Mouse (Mus musculus): ENCODE measurements around the gene Sh3kbp1. TPM values are rescaled to one million over a fixed set of nuclear protein-coding genes. Genes with fewer than 3 reads are reported as not detected.

The Sh3kbp1 gene
- total RNA-seq, 4 experiments from 2014 or later = 18.2 to 36.7 (median 28.8) TPM

GRCm38 (mm10) chrX:159911613-159912012, 284.5 kb downstream of the Sh3kbp1 start:
- DNase-seq (ENCODE audit: low spot score in 2 of 2) = no peak

DNA sequence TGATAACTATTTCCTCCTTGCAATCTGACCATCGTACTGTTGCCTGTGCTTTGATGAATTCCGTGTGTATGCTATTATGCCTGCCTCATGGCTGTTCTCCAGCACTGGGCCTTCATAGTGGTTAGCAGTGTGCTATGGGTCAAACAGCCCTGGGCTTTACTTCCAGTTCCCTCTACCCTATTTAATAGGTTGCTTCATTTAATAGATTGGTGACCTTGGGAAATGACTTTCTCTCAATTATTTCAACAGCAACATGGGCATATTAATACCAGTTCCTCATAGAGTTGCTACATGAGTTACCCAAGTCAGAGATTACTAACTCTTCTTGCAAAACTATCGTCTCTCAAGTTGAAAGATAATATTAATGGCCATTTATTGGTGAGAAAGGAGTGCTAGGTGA, 285.0 kb downstream of the Sh3kbp1 start:
- DNase-seq (ENCODE audit: low spot score in 2 of 2) = no peak

GRCm38 (mm10) chrX:159913489-159913888, 286.4 kb downstream of the Sh3kbp1 start:
- no peak for DNase-seq (ENCODE audit: low spot score in 2 of 2)

GRCm38 (mm10) chrX:159915125-159915524, 288.1 kb downstream of the Sh3kbp1 start:
- DNase-seq (ENCODE audit: low spot score in 2 of 2) = no peak

DNA sequence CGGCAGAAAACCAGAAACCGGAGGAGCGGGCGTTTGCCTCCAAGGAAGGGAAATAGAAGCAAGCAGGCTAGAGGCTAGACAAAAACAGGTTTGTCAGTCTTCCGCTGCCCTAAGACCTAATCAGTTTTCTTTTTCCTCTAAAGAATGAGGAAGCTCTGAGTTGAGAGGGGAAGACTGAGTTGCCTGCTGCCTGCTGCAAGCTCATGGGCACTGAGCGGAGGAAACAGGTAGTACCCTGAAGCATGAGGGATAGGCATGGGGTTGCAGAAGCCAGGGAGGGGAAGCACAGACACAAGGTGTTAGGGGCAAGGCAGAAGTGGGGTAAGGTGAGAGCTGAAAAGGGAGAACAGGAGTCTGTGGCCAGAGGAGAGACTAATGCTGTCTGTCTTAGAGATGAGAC, 297.7 kb downstream of the Sh3kbp1 start:
- no peak for DNase-seq (ENCODE audit: low spot score in 2 of 2)

- no peak for DNase-seq (ENCODE audit: low spot score in 2 of 2)
These were observed 301.1 kb downstream of the Sh3kbp1 start for GRCm38 (mm10) chrX:159928165-159928564.

- DNase-seq (ENCODE audit: low spot score in 2 of 2) = no peak
These were observed 301.8 kb downstream of the Sh3kbp1 start for GRCm38 (mm10) chrX:159928834-159929233.

DNA sequence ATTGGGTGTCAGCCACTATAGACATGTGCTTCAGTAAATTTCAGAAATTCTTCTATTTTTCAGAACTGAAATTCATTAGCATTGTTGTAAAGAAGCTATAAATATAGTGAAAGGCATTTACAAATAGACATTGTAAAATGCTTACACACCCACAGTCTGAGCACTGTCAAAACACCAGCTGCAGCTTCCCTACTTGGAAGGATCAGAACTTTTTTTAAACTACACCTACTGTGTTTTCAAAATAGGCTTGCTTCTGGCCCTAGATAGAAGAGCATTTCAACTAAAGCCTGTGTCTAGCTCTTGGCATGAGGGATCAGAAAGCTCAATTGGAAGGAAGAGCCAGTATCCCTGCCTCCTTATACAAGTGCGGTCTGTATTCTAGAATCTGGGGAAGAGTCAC, 305.0 kb downstream of the Sh3kbp1 start:
- no peak for DNase-seq (ENCODE audit: low spot score in 2 of 2)

DNA sequence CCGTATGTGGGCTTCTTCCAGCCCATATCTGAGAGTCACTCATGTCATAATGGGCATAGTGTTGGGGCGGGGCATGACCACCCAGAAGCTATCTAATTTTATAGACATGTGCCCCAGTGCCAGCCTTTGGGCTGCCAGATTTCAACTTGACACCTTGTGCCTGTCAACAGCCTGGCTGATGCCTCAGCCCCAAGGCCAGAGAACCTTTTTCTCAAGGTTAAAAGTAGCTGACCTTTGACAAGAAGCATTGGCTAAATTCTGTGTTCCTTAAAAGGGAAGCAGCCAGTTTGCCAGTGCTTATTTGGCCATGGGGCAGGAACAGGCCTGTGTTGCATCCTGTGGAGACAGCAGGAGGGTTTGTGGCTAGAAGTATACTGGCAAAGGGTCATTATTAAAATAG, 315.5 kb downstream of the Sh3kbp1 start:
- DNase-seq (ENCODE audit: low spot score in 2 of 2) = peak; percentile 18 to 66

DNA sequence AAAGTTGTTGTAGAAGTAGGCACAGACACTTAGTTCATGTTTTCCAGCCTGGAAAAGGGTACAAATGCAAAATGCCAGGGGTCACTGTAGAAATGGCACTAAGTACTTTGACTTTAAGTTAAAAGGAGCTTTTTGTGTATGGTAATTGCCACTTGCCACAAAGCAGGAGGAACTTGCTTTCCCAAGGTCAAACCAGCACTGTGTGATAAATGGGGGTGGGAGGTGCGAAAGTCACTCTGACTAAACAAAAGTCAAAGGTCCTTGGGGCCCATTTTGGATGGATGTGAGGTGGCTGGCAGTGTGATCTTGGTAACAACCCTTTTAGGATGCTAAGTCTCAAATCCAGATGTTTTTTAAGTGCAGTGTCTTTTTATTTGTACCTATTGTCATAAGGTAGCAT, 316.5 kb downstream of the Sh3kbp1 start:
- DNase-seq (ENCODE audit: low spot score in 2 of 2) = no peak

DNA sequence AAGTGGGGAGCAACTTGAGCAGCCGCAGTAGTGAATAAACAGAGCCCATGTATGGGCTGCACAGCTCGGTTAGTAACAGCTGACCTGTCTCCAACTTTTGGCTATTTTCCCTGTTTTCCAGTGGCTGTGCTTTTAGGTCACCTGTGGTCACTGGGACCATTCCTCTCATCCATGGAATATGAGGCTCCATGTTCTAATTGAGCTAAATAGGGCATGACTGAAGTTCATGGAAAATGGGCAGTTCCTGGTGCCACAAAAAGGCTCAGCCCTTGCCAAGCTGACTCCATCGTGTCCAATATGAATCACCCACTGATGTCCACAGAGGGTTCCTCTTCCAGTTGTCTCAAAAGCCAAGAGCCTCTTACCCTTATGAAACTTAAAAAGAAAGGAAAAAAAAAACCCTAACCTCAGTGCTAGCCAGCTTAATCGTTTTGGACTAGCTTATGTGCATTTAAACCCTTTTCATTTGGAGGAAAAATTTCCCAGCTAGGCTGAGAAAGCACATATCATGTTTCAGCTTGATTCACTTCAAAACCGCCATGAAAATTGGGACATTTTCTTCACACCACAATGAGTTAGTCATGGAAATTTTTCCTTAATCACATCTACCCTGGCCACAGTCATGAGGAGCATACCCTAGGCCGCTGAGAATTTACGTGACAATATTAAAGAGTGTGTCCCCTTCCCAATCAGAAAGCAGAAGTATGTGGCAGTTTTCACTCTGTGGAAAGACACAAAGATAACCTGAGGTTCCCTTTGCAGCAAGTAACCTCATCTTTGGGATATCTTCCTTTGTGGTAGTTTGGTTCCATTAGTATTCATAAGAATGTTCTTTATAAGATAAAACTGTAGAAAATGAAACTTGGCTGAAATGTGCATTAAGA, 326.7 kb downstream of the Sh3kbp1 start:
- DNase-seq (ENCODE audit: low spot score in 2 of 2) = no peak

DNA sequence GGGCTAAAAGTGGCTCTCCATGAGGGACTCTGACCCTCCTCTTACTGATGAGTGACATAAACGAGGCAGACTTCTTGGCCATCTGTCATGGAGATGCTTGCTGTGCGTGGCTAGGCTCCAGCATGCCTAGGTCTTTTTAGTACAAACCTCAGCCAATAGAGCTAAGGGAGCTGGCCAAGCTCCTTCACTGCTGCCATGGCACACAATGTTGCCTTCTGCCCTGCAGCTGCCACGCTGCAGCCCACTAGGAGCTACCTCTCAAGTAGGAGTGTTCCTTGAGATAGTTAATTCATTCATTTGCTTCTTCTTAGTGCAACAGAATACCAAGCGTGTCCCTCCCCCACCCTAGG, 327.3 kb downstream of the Sh3kbp1 start:
- DNase-seq (ENCODE audit: low spot score in 2 of 2) = no peak

DNA sequence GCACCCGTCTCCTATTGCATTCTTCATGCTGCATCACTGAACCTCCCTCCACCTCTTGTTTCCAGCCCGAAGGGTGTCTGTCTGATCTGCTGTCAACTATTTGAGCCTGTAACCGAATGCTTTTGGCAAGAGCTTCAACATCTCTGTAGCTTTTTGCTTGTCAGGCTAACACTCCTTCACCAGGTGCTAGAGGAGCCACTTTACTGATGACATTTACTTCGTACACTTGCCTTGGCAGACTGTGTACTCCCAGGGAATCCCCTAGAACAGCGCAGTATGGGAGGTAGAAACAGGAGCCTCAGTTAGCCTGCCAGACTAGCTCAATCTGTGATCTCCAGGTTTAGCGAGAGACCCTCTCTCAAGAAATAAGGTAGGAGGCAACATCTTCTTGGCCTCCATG, 328.4 kb downstream of the Sh3kbp1 start:
- DNase-seq (ENCODE audit: low spot score in 2 of 2) = no peak

DNA sequence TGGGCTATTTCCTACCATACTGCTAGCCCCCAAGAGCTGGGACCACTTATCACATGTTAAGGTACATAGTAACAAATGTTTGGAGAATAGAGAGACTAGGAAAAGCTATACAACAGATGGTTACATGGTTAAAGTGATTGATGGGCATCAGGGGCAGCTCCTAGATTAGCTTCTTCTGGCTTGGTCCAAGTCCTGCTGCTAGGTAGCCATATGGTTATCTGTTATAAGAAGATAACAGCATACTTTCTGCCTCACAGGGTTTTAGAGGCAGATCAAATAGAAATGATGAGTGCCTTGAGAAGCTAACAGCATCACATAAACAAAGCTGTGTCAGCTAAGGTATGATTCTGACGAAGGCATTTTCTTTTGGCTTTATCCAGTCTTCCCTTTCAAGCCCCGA, 334.3 kb downstream of the Sh3kbp1 start:
- no peak for DNase-seq (ENCODE audit: low spot score in 2 of 2)

DNA sequence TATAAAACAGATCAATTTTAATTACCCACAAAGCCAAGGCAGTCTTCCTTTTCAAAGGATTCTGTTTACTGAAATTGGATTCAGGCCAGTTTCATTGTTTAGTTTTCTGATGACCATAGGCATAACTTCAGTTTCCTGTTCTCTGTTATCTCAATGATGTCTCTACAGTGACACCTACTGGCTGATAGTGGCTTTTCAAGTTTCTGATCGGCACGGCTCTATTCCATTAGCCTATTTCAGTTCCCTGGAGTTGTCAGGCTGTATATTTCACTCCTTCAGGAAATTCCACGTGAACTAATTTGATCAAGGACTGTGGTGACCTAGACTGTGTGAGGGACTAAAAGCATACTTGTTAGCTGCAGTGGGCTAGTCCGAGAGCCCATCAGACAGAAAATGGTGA, 336.2 kb downstream of the Sh3kbp1 start:
- peak; percentile 12 to 13 for DNase-seq (ENCODE audit: low spot score in 2 of 2)

DNA sequence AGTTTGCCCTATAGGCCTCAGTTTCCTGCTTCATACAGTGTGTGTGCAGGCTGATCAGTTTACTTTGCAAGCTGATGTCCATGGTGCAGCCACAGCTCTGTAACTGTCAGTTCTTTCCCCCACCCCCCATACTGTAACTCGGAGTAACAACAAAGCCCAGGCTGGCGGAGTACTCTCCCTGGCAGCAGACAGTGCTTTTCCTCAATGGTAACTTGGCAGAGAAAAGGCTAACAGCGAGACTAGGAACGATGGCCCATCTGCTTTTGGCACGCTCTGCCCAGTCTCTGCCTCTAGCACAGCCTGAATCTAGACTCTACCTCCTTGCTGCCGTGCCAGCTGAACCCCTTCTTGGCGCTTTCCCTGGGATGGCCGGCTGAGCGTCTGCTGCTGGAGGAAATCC, 336.9 kb downstream of the Sh3kbp1 start:
- no peak for DNase-seq (ENCODE audit: low spot score in 2 of 2)

DNA sequence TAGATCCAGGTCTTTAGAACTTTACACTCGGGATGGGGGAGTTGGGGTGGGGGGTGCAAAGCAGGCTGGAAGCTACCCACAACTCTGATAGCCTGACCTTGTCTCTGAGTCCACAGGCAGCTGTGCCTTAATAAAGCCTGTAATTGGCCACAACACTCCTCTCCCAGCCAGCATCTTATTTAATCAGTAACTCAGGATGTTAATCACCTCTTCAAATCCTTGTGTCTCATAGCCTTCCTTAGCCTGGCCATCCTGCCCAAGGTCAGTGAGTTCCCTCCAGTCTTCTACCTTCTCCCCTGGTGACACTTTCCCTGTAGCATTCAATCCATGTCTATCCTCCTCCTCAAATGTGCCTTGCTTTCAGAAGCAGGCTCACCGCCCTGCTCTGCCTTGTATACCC, 342.0 kb downstream of the Sh3kbp1 start:
- no peak for DNase-seq (ENCODE audit: low spot score in 2 of 2)

DNA sequence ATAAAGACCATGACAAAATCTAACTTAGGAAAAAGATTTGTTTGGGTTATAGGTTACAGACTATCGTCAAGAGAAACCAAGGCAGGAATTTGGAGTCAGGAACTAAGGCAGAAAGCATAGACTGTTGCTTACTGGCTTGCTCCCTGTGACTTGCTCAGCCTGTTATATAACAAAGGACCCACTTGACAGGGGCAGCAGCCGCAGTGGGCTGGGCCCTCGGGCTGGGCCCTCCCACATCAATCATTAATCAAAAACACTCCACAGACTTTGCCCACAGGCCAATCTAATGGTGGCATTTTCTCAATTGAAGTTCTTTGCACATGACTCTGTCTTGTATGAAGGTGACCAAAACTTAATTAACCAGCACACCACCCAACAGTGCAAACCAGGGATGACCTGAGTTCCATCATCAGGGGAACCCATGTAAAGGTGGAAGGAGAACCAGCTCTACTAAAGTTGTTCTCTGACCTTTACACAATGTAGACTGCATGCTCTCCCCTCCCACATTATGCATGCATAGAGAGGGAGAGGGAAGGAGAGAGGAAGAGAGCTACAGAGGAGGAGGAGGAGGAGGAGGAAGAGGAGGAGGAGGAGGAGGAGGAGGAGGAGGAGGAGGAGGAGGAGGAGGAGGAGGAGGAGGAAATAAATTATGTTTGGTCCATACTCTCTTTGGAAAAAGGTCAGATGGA, 344.2 kb downstream of the Sh3kbp1 start:
- no peak for DNase-seq (ENCODE audit: low spot score in 2 of 2)

GRCm38 (mm10) chrX:159973730-159974129, 346.7 kb downstream of the Sh3kbp1 start:
- no peak for DNase-seq (ENCODE audit: low spot score in 2 of 2)

- DNase-seq (ENCODE audit: low spot score in 2 of 2) = no peak
These were observed 349.2 kb downstream of the Sh3kbp1 start for GRCm38 (mm10) chrX:159976243-159976642.

DNA sequence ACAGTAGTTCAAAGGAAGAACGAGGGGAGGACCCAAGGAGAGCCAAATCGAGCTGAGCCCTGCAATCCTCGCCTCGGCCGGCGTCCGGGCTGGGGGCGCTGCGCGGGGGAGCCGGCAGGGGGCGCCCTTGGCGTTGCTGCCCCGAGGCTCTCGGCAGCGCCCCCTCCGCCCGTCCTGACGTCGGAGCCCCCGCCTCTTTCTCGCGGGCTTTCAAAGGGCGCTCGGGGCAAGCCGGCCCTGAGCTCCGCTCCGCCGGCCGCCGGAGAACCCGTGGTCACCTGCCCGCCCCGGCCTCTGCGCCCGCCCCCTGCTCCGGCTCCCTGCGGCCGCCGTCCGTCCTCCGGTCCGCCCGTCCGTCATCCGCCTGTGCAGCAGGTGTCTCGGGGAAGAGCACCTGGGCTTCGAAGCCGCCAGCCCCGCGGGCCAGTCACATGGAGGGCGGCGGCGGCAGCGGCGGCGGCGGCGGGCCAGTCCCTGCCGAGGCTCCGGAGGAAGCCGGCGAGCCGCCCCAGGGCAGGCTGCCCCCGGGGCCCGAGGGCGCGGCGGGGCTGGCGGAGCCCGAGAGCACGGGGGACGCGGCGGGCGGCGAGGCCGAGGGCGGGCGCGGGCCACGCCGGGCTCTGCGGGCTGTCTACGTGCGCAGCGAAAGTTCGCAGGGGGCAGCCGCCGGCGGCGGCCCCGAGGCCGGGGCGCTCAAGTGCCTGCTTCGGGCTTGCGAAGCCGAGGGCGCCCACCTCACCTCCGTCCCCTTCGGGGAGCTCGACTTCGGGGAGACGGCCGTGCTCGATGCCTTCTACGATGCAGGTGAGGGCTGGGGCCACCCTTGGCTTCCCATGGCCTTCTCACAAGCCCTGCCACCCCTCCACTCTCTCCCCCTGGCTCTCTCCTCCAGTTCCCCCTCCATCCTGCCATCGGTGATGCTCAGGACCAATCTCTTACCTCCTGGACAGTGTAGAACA, 361.2 kb downstream of the Sh3kbp1 start, which contains the start of gene Map3k15:
TSS of gene Map3k15 (plus strand) at position 432 of the 959 bp plus-strand sequence.
- peak; percentile 28 to 46 for DNase-seq (ENCODE audit: low spot score in 2 of 2)

DNA sequence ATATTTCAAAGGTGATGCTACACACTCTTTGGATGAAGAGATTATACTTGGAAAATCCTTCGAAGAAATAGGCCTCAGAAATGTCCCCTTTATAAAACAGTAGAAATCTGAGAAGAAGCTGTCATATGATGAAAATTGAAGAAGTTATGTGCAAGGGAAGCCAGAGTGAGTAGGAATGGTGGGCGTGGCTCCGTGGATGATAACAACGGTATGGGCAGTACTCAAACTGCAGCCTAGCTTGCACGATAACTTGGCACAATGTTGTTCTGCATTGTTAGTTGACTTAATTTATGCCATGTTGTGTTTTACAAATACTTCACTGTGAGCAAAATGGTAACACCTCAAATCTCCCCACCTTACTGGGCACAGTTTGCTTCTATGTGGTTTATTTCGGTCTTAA, 368.7 kb downstream of the Sh3kbp1 start:
- no peak for DNase-seq (ENCODE audit: low spot score in 2 of 2)
